Mouse (Mus musculus) midbrain, embryonic 10.5 days (tissue): ENCODE data around the gene Mrto4. TPM values are rescaled to one million over a fixed set of nuclear protein-coding genes. Genes with fewer than 3 reads are reported as not detected.
"Not testable (repeated sequence)": the region's sequence is repeated elsewhere in the genome, so short reads cannot be mapped to it uniquely, and the experiment has no call there.

Experiments
- DNase-seq: peaks from one replicate; pipeline ENCODE4 v3.0.0-alpha.2; 2017; ENCODE audit warnings: low spot score
- H3K27ac ChIP-seq: fragments of 300-500 bp; sonication (generic); replicated peaks from 2 replicates; pipeline ENCODE4 v1.5.1; 2016; ENCODE audit warnings: mild to moderate bottlenecking
- H3K27me3 ChIP-seq: fragments of 300-500 bp; sonication (generic); 2 replicates; pipeline ENCODE4 v1.6.1; 2016; ENCODE audit warnings: low read depth, mild to moderate bottlenecking; ENCODE audit not compliant: poor library complexity, severe bottlenecking
- H3K36me3 ChIP-seq: fragments of 300-500 bp; sonication (generic); 2 replicates; pipeline ENCODE4 v1.6.1; 2016; ENCODE audit warnings: mild to moderate bottlenecking, moderate library complexity
- H3K4me1 ChIP-seq: fragments of 300-500 bp; sonication (generic); 2 replicates; pipeline ENCODE4 v1.6.1; 2016
- H3K4me3 ChIP-seq: fragments of 300-500 bp; sonication (generic); 2 replicates; pipeline ENCODE4 v1.5.1; 2016; ENCODE audit warnings: mild to moderate bottlenecking, moderate library complexity
- H3K9me3 ChIP-seq: fragments of 300-500 bp; sonication (generic); replicated peaks from 2 replicates; pipeline ENCODE4 v1.6.1; 2016; ENCODE audit warnings: mild to moderate bottlenecking
- WGBS: fragments of 180-500 bp; shearing (Covaris S2); methylation state at CpG from one replicate; pipeline ENCODE4 v1.1.7; 2016; 5-methylcytosine and 5-hydroxymethylcytosine counted together
- polyA plus RNA-seq: library from polyadenylated mRNA; unstranded; fragments of >200 nt; fragmentation: Nextera tagmentation; extraction: Ambion mirVana; gene quantifications from 2 replicates; pipeline ENCODE4 v1.2.1, GENCODE M21; 2016

Gene Mrto4
- polyA plus RNA-seq, result 144 and 166 TPM in 2 replicates

- peak; percentile 86 for DNase-seq
- H3K27me3 ChIP-seq, result no peaks in the 10 kb centered on the region
- peak within 1 kb of the TSS; percentile 99 for H3K27ac ChIP-seq
- WGBS, result under 1% methylated on average over 64 of the region's 64 CpGs
- peak within 1 kb of the TSS; percentile 78 for H3K4me3 ChIP-seq
- peaks cover 33% of the 10 kb centered on the region for H3K4me1 ChIP-seq
- H3K9me3 ChIP-seq, result no peaks in the 10 kb centered on the region
- peaks cover 63% of the 10 kb centered on the region for H3K36me3 ChIP-seq
Observed at GRCm38 (mm10) chr4:139351931-139352711, at the start of gene Mrto4, which contains the start of the genes Emc1 and Ubr4. Gene Mrto4, minus strand, starts transcription at chr4:139352576. Gene Emc1, plus strand, starts transcription at chr4:139352587. Gene Ubr4, plus strand, starts transcription at chr4:139352609.

- Histone ChIP-seq H3K9me3 (no peaks in the 10 kb centered on the region), H3K27me3 (no peaks in the 10 kb centered on the region), H3K27ac (no peak overlapping the region), H3K4me3 (no peak overlapping the region), H3K4me1 (no peaks in the 10 kb centered on the region), H3K36me3 (peaks cover 99% of the 10 kb centered on the region)
- 91% methylated on average over 5 of the region's 5 CpGs for WGBS
- DNase-seq, result no peak
Observed at GRCm38 (mm10) chr4:139400487-139400886, 48.1 kb upstream of the Mrto4 start.

- Histone ChIP-seq H3K4me1 (no peaks in the 10 kb centered on the region), H3K9me3 (no peaks in the 10 kb centered on the region), H3K4me3 (no peak overlapping the region), H3K27ac (no peak overlapping the region), H3K27me3 (no peaks in the 10 kb centered on the region), H3K36me3 (peaks cover 97% of the 10 kb centered on the region)
- WGBS, result 80% methylated on average over 2 of the region's 2 CpGs
- DNase-seq, result no peak
Observed at GRCm38 (mm10) chr4:139395431-139395830, 43.1 kb upstream of the Mrto4 start.

GRCm38 (mm10) chr4:139389557-139389956, 37.2 kb upstream of the Mrto4 start:
- WGBS, result 90% methylated on average over 4 of the region's 4 CpGs
- no peak overlapping the region for H3K27ac ChIP-seq
- no peaks in the 10 kb centered on the region for H3K9me3 ChIP-seq
- H3K36me3 ChIP-seq, result peaks cover 61% of the 10 kb centered on the region
- H3K4me1 ChIP-seq, result peaks cover 20% of the 10 kb centered on the region
- no peaks in the 10 kb centered on the region for H3K27me3 ChIP-seq
- DNase-seq, result no peak
- H3K4me3 ChIP-seq, result no peak overlapping the region

GRCm38 (mm10) chr4:139386869-139387319, 34.5 kb upstream of the Mrto4 start:
- no peak overlapping the region for H3K4me3 ChIP-seq
- H3K36me3 ChIP-seq, result peaks cover 36% of the 10 kb centered on the region
- 74% methylated on average over 6 of the region's 6 CpGs for WGBS
- peaks cover 32% of the 10 kb centered on the region for H3K4me1 ChIP-seq
- H3K9me3 ChIP-seq, result no peaks in the 10 kb centered on the region
- no peaks in the 10 kb centered on the region for H3K27me3 ChIP-seq
- DNase-seq, result no peak
- H3K27ac ChIP-seq, result no peak overlapping the region

GRCm38 (mm10) chr4:139385841-139386240, 33.5 kb upstream of the Mrto4 start:
- 94% methylated on average over 5 of the region's 5 CpGs for WGBS
- peaks cover 42% of the 10 kb centered on the region for H3K4me1 ChIP-seq
- H3K4me3 ChIP-seq, result not testable (repeated sequence)

GRCm38 (mm10) chr4:139382231-139382630, 29.9 kb upstream of the Mrto4 start:
- peaks cover 9% of the 10 kb centered on the region for H3K36me3 ChIP-seq
- DNase-seq, result no peak
- no peak overlapping the region for H3K27ac ChIP-seq
- no peaks in the 10 kb centered on the region for H3K27me3 ChIP-seq
- 80% methylated on average over 7 of the region's 7 CpGs for WGBS
- peaks cover 38% of the 10 kb centered on the region for H3K4me1 ChIP-seq
- peak overlapping the region; percentile 97 for H3K4me3 ChIP-seq
- H3K9me3 ChIP-seq, result no peaks in the 10 kb centered on the region

More at GRCm38 (mm10) chr4:139385841-139386240, 33.5 kb upstream of the Mrto4 start:
- H3K27ac ChIP-seq, DNase-seq, H3K27me3 ChIP-seq, H3K9me3 ChIP-seq: not testable (repeated sequence)
- H3K36me3 ChIP-seq, result peaks cover 25% of the 10 kb centered on the region

- H3K4me3 ChIP-seq, result peak overlapping the region; percentile 97
- H3K27ac ChIP-seq, result no peak overlapping the region
- peaks cover 16% of the 10 kb centered on the region for H3K36me3 ChIP-seq
- no peaks in the 10 kb centered on the region for H3K27me3 ChIP-seq
- H3K4me1 ChIP-seq, result peaks cover 31% of the 10 kb centered on the region
- DNase-seq, result no peak
- no peaks in the 10 kb centered on the region for H3K9me3 ChIP-seq
- 61% methylated on average over 4 of the region's 4 CpGs for WGBS
Observed at GRCm38 (mm10) chr4:139381452-139381845, 29.1 kb upstream of the Mrto4 start.

- Histone ChIP-seq H3K4me3 (peak overlapping the region; percentile 97), H3K27me3 (no peaks in the 10 kb centered on the region), H3K27ac (peak overlapping the region; percentile 91), H3K36me3 (peaks cover 21% of the 10 kb centered on the region), H3K4me1 (peaks cover 27% of the 10 kb centered on the region), H3K9me3 (no peaks in the 10 kb centered on the region)
- no peak for DNase-seq
- WGBS, result 5% methylated on average over 43 of the region's 44 CpGs
Observed at GRCm38 (mm10) chr4:139380775-139381451, 28.5 kb upstream of the Mrto4 start.

- WGBS, result under 1% methylated on average over 54 of the region's 54 CpGs
- DNase-seq, result peak; percentile 100
- no peaks in the 10 kb centered on the region for H3K9me3 ChIP-seq
- no peaks in the 10 kb centered on the region for H3K27me3 ChIP-seq
- peak overlapping the region; percentile 97 for H3K4me3 ChIP-seq
- H3K4me1 ChIP-seq, result peaks cover 27% of the 10 kb centered on the region
- peaks cover 27% of the 10 kb centered on the region for H3K36me3 ChIP-seq
- peak overlapping the region; percentile 91 for H3K27ac ChIP-seq
Observed at GRCm38 (mm10) chr4:139380207-139380748, 27.9 kb upstream of the Mrto4 start.

- WGBS, result 18% methylated on average over 8 of the region's 8 CpGs
- Histone ChIP-seq H3K4me1 (peaks cover 27% of the 10 kb centered on the region), H3K9me3 (no peaks in the 10 kb centered on the region), H3K27ac (peak overlapping the region; percentile 91), H3K27me3 (no peaks in the 10 kb centered on the region), H3K36me3 (peaks cover 33% of the 10 kb centered on the region), H3K4me3 (peak overlapping the region; percentile 97)
- no peak for DNase-seq
Observed at GRCm38 (mm10) chr4:139379719-139380118, 27.3 kb upstream of the Mrto4 start.

- Histone ChIP-seq H3K27me3 (no peaks in the 10 kb centered on the region), H3K36me3 (peaks cover 93% of the 10 kb centered on the region), H3K9me3 (no peaks in the 10 kb centered on the region), H3K27ac (no peak overlapping the region), H3K4me1 (no peaks in the 10 kb centered on the region), H3K4me3 (no peak overlapping the region)
- no peak for DNase-seq
- 92% methylated on average over 10 of the region's 10 CpGs for WGBS
Observed at GRCm38 (mm10) chr4:139373531-139373930, 21.2 kb upstream of the Mrto4 start.
